Mouse (Mus musculus) v-Abl transformed pro-B cells (cell line): ENCODE results near the gene St5.

Source experiments
- in situ Hi-C, 2 experiments: fragments of 400-800 bp; cut with MboI; formaldehyde crosslinking; loops; one replicate each; pipeline ENCODE4 v1.15.1; 2025; ENCODE audit not compliant: unreplicated experiment in 2 of 2

The St5 gene

DNA sequence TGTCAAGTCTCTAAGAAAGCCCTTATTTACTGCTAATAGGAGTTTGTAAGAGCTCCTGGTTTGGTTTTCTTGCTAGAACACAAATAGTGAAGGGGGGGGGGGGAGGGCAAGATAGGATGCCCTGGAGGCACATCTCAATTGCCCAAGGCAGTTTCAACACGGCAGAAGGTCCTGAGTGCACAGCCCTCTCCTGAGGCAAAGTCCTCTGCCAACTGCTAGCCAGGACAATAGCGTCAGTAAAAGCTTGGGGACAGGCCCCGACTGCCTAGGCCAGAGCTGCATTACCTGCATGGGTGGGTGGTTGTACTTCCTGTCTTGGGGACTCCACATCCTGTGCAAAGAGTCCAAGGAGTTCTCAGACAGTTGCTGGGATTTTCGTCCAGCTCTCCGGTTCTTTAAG, 158.6 kb downstream of the St5 start:
- in situ Hi-C loops, result loop anchor here in 1 of 2 experiments (25.0 kb wide), 1 partner anchor 418 kb away; the partner anchor contains the start of gene Dennd5a

DNA sequence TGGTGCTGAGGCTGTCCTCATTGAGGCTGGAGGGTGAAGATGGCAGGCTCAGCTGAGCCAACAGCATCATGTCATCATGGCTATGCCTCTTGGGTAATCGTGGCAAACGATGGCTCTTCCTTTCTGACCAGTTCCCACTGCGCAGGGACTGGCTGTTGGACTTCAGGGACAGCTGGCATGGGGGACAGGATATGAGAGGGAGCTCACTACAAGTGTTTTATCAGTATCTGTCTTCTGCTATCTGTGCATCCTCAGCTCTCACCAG, 161.1 kb downstream of the St5 start:
- in situ Hi-C loops, result loop anchor here in 1 of 2 experiments (25.0 kb wide), 1 partner anchor 420 kb away; the partner anchor contains the start of gene Dennd5a

DNA sequence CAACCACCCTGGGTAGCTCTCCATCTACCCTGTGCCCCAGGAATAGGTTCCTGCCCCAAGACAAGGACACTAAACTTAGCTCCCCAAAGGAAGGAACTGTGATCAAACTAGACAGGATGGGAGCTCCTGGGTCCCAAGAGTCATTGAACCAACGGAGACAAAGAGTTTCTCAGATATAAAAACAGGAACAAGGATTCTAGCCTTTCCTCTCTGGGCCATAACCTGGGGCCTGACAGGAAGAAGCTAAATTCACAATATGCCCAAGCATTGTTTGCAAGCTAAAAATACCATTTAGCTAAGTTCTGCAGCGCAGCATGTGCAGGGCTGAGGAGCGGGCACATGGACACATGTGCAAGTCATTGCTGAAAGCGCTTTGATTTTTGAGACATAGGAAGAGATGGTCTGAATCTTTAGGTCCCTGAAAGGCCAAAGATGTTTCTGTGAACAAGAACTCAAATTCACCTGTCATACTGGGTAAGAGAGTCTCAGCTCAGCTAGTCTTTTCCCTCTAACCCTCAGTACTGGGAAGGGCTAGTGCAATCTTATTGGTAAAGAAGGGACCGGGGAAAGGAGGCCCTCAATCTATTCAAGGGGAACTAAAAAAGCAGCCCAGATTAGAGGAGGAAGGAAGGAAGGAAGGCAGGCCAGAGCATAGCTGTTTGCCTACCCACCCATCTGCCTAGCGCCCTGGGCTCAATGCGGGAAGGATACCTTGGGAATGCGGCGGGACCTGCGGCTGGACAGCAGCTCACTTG, 161.6 kb downstream of the St5 start:
- in situ Hi-C loops, result loop anchor here in 1 of 2 experiments (25.0 kb wide), 1 partner anchor 421 kb away; the partner anchor contains the start of gene Dennd5a

DNA sequence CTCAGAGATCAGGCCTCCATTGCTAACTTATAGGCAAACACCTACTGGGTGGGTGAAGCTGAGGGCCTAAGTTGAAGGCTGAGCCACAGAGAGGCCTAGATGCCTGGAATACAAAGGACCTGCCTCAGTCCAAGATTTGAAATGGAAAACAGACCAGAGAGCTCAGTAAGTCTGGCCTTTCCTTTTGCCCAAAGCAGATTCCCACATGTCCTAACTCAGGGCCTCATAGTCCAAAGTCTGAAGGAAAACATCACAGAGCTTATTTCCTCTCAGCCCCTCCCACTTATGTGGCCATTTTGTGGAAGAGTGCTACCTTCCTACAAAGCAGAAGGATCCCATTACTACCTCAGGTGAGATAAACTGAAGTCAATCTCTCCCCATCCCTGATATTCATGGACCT, 162.5 kb downstream of the St5 start:
- in situ Hi-C loops, result loop anchor here in 1 of 2 experiments (25.0 kb wide), 1 partner anchor 421 kb away; the partner anchor contains the start of gene Dennd5a

DNA sequence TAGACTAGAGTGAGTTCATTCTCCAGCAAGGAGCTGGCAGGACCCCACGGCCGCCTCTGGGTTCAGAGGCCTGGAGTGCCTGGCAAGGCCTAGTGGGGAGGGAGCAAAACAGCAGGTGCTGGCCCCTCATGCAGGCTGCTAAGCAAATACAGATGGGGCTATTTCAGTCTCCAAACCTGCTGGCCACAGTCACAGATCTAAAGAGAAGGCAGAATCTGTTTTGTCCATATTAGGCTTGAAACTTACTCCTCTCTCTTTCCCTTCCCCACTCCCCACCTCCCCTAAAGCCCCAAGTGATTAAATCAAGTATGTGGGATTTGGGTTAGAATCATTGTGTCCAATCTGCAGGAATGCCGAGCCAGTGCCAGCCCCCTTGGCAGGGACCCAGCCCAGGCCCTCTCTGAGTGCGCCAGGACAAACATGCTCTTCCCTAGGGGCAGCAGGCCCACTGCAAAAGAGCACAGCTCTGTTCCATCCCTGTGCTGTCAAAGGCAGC, 166.9 kb downstream of the St5 start:
- in situ Hi-C loops, result loop anchor here (10.0 to 25.0 kb wide), 2 partner anchors 148 to 426 kb away; partner anchors contain the start of gene Dennd5a (in 1 of the 2)

DNA sequence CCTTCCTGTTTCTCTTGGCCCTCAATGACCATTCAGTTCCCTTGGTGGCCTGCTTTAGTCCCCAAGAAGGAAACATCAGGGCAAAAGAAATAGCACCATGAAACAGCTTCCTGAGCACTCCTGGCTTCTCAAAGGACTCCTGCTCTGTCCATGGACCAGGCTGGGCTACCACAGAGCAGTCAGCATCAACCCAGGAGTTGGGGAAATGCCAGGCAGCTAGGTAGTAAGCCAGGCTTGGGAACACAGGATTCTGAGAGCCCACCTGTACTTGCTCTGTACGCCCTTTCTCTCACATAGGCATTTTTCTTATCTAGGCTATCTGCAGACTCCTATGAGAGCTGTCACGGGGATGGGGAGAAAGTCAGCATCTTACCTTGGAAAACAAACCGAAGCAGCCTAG, 168.5 kb downstream of the St5 start:
- in situ Hi-C loops, result loop anchor here (10.0 to 25.0 kb wide), 2 partner anchors 150 to 427 kb away; partner anchors contain the start of gene Dennd5a (in 1 of the 2)

DNA sequence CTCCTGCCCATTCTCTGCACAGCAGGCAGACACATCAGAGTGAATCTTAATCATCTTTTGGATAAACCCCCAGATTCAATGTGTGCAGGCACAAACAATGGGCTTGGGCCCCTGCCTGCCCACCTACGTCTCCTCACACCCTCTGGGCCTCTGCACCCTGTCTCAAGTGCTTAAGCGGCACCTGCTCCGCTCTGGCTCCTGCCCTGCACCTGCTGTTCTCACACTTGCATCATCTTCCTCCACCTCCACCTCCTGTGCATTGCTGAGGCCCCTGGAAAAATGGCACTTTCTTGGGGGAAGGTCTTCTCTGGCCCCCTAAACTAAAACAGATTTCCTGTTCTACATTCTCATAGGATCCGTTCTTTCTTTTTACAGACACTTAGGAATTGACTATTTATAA, 169.5 kb downstream of the St5 start:
- in situ Hi-C loops, result loop anchor here (10.0 to 25.0 kb wide), 2 partner anchors 151 to 428 kb away; partner anchors contain the start of gene Dennd5a (in 1 of the 2)

DNA sequence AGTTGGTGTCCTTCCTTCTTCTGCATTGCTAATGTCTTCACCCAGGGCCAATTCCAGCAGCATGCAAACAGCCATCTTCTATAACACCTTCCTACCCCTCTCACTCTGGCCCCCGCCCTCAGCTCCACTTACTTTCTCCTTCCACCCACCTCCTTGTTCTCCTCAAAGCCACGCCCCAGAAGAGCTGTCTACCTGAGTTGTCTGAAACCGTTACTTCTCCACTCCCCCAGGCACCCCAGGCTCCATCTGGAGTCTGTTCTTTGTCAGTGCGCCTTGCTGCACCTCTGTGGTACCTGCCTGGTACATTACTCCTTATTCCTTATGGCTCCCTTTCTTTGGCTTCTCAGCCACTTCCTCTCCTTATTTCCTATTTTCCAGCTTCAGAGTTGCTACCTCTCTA, 170.3 kb downstream of the St5 start:
- in situ Hi-C loops, result loop anchor here (10.0 to 25.0 kb wide), 2 partner anchors 152 to 429 kb away; partner anchors contain the start of gene Dennd5a (in 1 of the 2)

DNA sequence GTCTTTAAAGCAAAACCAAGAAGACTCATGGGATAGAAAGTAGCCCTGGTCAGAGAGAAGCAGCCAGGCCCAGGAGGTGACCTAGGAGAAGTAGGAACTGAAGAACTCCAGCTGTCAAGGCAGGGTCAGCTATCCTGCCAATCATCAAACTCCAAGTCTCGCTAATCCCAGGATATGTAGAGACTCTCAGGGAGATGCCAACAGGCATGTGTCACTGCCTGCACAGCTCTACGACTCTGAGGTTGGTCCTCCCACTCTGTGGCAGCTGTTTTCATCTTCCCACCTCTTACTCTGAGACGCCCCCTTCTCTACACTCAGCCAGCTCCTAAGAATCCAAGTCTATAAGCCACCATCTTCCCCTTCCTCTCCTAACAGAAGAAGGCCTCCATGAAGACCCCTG, 170.7 kb downstream of the St5 start:
- in situ Hi-C loops, result loop anchor here (10.0 to 25.0 kb wide), 2 partner anchors 152 to 430 kb away; partner anchors contain the start of gene Dennd5a (in 1 of the 2)

DNA sequence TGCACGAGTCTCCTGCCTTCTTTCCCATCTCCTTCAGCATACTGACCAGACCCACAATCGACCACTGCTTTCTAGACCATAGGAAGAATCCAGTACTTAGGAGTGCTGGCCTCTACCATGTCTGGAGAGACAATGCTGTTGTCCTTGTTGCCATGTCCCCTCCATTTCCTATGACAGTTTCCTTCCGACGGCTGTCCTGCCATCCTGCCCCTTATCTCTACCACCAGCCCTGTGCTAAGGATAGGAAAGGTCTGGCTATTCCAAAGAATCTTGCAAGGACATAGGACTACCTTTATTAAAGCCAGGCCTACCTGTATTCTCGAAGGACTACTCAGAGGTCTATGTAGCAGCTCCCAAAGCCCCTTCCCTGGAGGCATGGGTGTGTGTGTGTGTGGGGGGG, 171.9 kb downstream of the St5 start:
- in situ Hi-C loops, result loop anchor here (10.0 to 25.0 kb wide), 2 partner anchors 153 to 431 kb away; partner anchors contain the start of gene Dennd5a (in 1 of the 2)

DNA sequence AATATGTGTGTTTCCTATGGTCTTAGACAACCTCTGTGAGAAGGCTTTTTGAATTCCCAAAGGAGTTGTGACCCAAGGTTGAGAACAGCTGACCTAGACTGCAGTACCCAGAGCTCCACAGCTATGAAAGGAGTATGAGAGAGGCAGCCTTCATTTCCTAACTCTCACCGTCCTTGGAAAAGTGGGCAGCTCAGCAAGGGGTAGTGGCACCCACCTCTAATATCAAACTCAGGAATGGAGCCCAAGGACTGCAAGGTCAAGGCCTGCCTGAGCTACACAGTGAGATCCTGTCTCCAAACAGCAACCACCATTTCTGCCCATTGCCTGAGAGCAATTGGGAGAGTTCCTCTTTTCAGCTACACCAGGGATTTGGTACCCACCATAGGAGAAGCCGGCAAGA, 173.7 kb downstream of the St5 start:
- in situ Hi-C loops, result loop anchor here (5.0 to 25.0 kb wide), 3 partner anchors 88 to 433 kb away; partner anchors contain the start of gene Dennd5a (in 1 of the 2)

DNA sequence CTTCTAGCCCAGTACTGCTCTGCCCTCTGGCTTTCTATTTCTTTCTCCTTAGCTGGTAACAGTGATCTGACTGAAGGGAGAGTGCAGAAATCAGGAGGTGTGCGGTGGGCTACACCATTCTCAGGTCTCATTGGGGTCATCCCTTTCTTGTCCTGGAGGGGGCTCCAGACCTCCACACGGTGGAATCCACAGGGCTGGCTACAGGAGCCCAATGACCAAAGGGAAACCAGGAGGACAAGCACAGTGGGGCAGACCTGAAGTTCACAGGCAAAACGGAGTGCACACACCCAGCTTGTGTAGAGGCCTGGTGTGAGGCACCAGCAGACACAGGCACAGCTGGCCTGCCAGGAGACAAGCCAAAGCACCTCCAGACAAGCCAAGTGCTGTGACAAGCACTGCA, 175.0 kb downstream of the St5 start:
- in situ Hi-C loops, result loop anchor here in 1 of 2 experiments (5.0 to 25.0 kb wide), 2 partner anchors 89 to 434 kb away; partner anchors contain the start of gene Dennd5a

DNA sequence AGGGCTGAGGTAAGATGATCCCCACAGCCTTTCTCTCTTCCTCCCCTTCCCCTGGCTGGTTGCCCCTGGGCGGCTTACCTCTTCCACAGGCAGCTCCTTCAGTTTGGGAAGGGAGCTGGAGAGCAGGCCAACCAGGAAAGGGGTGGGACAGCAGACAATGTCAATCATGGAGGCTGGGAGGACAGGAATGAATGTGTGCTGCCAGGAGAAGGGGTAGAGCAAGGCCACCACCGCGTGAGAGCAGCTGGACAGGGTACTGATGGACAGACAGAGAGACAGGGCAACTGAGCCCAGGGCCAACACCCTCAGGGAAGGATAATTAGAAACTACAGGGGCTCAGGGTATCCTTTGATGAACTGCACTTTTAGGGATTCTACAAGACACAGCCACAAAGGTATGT, 175.9 kb downstream of the St5 start:
- in situ Hi-C loops, result loop anchor here in 1 of 2 experiments (5.0 to 25.0 kb wide), 2 partner anchors 90 to 435 kb away; partner anchors contain the start of gene Dennd5a

DNA sequence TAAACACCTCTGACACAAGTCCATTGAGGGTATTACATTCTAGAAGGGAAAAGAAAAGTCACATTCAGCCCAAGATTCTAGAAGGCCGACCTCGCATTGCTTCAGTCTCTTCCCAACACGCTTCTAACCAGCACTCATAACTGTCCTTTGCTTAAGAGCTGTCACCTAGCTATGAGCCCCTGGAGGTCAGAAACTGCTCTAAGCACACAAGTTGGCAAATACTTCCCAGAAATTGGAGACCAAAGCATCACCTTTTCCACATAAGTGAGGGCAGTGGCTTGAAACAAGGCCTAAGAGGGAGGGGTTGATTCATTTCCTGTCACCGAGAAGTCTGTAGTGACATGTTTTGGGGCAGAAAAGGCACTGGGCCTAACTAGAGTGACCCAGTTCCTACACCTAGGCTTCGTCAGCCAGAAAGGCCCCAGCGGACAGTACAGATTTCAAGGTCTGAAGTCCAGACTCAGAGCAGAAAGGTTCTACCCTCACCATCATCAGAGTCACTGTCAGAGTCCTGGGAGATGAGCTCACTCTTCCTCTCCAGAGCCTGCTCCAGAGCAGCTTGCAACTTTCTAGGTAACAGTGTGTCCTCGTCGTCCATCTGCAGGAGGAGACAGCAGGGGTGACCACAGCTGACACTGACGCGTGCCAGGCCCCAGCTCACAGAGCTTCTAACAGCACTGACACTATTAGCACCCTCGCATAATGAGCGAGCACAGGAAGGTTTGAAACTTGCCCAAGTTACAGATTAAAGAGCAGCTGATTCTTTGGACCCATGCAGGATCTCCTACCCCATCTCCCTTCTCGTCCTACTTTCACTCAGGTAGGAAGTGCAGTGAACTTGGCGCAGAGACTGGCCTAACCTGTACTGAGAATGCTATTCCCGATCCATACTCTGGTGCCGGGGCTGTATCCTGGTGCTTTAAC, 177.4 kb downstream of the St5 start:
- in situ Hi-C loops, result loop anchor here in 1 of 2 experiments (5.0 to 25.0 kb wide), 2 partner anchors 91 to 436 kb away; partner anchors contain the start of gene Dennd5a

DNA sequence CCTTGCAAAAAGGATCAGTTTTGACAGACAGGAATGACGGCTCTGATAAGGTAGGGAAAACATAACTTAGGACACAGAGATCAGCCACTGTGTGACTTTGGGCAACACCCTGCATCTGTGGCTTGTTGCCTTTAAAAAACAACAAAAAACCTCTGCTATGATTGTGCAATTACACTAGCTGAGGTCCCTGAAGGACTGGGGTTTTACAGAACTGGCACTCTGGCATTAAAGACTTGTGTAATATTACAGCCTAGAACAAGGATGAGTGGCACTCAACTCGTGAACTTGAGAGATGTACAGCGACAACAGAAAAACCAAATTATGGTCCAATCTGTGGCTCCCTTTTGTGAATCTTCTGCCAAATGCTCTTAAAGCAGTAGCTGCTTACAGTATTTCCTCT, 178.6 kb downstream of the St5 start:
- in situ Hi-C loops, result loop anchor here (5.0 to 25.0 kb wide), 4 partner anchors 93 to 1513 kb away; partner anchors contain the start of genes Ctr9 (in 2 of the 2), Dennd5a (in 1 of the 2) and Zfp143 (in 1 of the 2)

DNA sequence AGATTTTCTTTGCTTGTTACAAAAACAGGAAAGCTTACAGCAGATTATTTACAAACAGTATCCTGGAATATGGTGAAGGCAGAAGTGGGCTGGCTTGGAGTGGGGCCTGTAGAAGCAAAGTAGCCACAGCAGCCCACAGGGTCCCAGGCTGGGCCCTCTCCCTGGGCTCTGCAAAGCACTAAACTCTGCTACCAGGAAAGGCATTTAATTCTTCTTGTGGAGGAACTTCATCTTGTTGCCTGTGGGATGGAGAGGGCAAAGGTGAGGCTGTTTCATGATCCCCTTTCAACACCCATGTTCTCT, 179.0 kb downstream of the St5 start:
- in situ Hi-C loops, result loop anchor here (25.0 kb wide), 2 partner anchors 538 to 1513 kb away; partner anchors contain the start of genes Ctr9 (in 2 of the 2) and Zfp143 (in 1 of the 2)

DNA sequence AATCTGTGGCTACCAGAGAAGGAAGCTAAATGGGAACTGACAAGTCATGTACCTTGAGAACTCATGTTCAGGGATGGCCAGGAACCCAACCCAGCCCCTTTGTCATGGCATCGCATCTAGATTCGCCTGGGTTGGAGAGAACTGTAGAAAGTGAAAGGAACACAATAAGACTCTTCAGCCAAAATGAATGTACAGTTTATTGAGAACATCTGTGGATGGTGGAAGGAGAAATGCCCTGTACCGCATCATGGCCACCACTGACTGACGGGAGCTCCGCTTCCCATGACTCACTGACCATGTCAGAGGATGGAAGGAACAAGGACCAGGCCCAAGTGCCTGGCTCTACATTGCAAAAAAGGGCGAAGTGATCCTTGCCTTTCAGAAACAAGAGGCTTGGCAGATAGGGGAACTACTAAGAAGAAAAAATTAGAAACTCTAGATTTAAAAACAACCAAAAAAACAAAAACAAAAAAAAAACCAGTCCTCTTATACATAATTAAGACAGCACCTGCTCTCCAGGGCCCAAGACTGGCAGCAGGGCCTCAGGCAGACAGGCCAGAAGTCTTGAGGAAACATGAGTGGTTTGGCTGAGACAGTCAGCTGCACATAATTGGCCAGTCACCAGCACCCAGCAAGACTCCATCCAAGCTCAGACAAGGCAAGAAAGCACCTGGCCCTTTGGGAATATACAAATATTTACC, 179.5 kb downstream of the St5 start:
- in situ Hi-C loops, result loop anchor here (25.0 kb wide), 2 partner anchors 538 to 1513 kb away; partner anchors contain the start of genes Ctr9 (in 2 of the 2) and Zfp143 (in 1 of the 2)

DNA sequence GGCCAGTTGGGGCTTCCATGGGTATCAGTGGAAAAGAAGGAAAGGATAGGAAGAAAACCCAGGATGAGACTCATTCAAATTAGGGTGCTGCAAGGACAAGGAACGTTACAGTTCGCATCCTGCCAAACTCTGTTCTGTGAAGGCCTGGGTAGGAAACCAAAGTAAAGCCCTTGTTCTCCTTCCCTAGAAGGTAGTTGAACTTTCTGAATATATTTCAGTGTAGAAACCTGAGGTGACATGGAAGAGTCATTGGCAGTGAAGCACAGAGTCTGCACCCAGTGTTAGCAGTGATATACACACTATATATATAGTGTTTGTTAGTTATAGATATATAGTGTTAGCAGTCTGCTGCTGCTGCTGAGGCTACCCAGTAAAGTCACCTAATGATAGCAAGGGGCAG, 180.1 kb downstream of the St5 start:
- in situ Hi-C loops, result loop anchor here (25.0 kb wide), 2 partner anchors 539 to 1514 kb away; partner anchors contain the start of genes Ctr9 (in 2 of the 2) and Zfp143 (in 1 of the 2)

DNA sequence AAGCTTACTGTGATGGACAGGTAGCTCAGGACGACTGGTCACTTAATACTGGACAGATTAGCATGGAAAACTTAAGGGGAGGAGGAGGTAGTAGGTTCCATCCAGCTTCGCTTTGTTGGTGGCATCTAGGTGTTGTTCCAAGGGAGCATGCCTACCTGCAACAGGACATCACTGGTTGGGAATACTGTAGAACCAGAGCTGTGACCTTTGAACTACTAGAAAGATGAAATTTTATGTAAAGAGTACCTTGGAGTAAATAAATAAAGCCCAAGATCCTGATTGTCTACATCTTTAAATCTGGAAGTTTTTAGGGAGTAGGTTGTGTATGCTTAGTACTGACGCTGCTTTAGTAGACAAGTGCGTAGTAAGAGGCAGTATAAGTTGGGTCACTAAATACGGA, 181.3 kb downstream of the St5 start:
- in situ Hi-C loops, result loop anchor here (25.0 kb wide), 2 partner anchors 540 to 1515 kb away; partner anchors contain the start of genes Ctr9 (in 2 of the 2) and Zfp143 (in 1 of the 2)
